Mouse (Mus musculus) right cerebral cortex, postnatal 10 days (tissue): Measurements from ENCODE around the gene Hpcal1.
"Not testable (repeated sequence)": the region's sequence is repeated elsewhere in the genome, so short reads cannot be mapped to it uniquely, and the experiment has no call there.

ENCODE experiments used
- DNase-seq, 2 experiments: peaks; one replicate each; pipeline ENCODE4 v3.0.0; 2021; ENCODE audit warnings: low spot score in 2 of 2

The Hpcal1 gene

GRCm38 (mm10) chr12:17738473-17738872 lies 47.8 kb downstream of the Hpcal1 start:
- no peak for DNase-seq

GRCm38 (mm10) chr12:17740226-17740625 lies 49.6 kb downstream of the Hpcal1 start:
- DNase-seq: no peak

GRCm38 (mm10) chr12:17741637-17742364 lies 51.1 kb downstream of the Hpcal1 start:
- DNase-seq: peak; percentile 41 to 49

GRCm38 (mm10) chr12:17742571-17743321 lies 52.1 kb downstream of the Hpcal1 start:
- DNase-seq: no peak

GRCm38 (mm10) chr12:17745431-17745830 lies 54.8 kb downstream of the Hpcal1 start:
- no peak for DNase-seq

- peak; percentile 76 to 79 for DNase-seq
Measured at GRCm38 (mm10) chr12:17746725-17747124, 56.1 kb downstream of the Hpcal1 start.

GRCm38 (mm10) chr12:17747191-17748154 lies 56.8 kb downstream of the Hpcal1 start:
- no peak for DNase-seq

- no peak for DNase-seq
Measured at GRCm38 (mm10) chr12:17748155-17748529, 57.5 kb downstream of the Hpcal1 start.

- DNase-seq: no peak
Measured at GRCm38 (mm10) chr12:17749784-17750183, 59.1 kb downstream of the Hpcal1 start.

- no peak for DNase-seq
Measured at GRCm38 (mm10) chr12:17750500-17750899, 59.8 kb downstream of the Hpcal1 start.

GRCm38 (mm10) chr12:17752828-17753227 lies 62.2 kb downstream of the Hpcal1 start:
- DNase-seq: no peak

- DNase-seq: no peak
Measured at GRCm38 (mm10) chr12:17754771-17755170, 64.1 kb downstream of the Hpcal1 start.

- no peak for DNase-seq
Measured at GRCm38 (mm10) chr12:17756891-17757290, 66.2 kb downstream of the Hpcal1 start.

GRCm38 (mm10) chr12:17762286-17762933 lies 71.8 kb downstream of the Hpcal1 start:
- no peak for DNase-seq

- no peak for DNase-seq
Measured at GRCm38 (mm10) chr12:17763054-17763453, 72.4 kb downstream of the Hpcal1 start.

- DNase-seq: no peak
Measured at GRCm38 (mm10) chr12:17764005-17764404, 73.3 kb downstream of the Hpcal1 start.

GRCm38 (mm10) chr12:17767567-17767966 lies 76.9 kb downstream of the Hpcal1 start:
- DNase-seq: not testable (repeated sequence)

GRCm38 (mm10) chr12:17769476-17770172 lies 79.0 kb downstream of the Hpcal1 start:
- no peak for DNase-seq

GRCm38 (mm10) chr12:17770538-17770937 lies 79.9 kb downstream of the Hpcal1 start:
- DNase-seq: no peak

GRCm38 (mm10) chr12:17773721-17774120 lies 83.1 kb downstream of the Hpcal1 start:
- not testable (repeated sequence) for DNase-seq

GRCm38 (mm10) chr12:17774842-17775241 lies 84.2 kb downstream of the Hpcal1 start:
- DNase-seq: not testable (repeated sequence)
